Mouse (Mus musculus) brain, embryonic 14.5 days (tissue): Measurements from ENCODE around the gene Tmem198. TPM values are rescaled to one million over a fixed set of nuclear protein-coding genes. Genes with fewer than 3 reads are reported as not detected.

Experiments used
- DNase-seq: peaks from one replicate; pipeline ENCODE4 v3.0.0-alpha.2; 2011; ENCODE audit warnings: low read depth
- CTCF ChIP-seq: fragments of 200-500 bp; IDR thresholded peaks from 2 replicates; pipeline ENCODE4 v1.5.1; 2012; ENCODE audit warnings: inconsistent platforms, mild to moderate bottlenecking, moderate library complexity, borderline replicate concordance; ENCODE audit not compliant: insufficient read depth, insufficient read length; ENCODE audit errors: extremely low read depth
- POLR2A ChIP-seq: fragments of 200-500 bp; IDR thresholded peaks from 2 replicates; pipeline ENCODE4 v1.6.1; 2012; ENCODE audit warnings: mild to moderate bottlenecking, inconsistent platforms, borderline replicate concordance; ENCODE audit not compliant: poor library complexity, insufficient read depth, insufficient read length, severe bottlenecking; ENCODE audit errors: extremely low read depth
- polyA plus RNA-seq: library from polyadenylated mRNA; depleted of rRNA; stranded (reverse); fragments of >200 nt; gene quantifications from 2 replicates; pipeline ENCODE4 v1.2.3, GENCODE M21; 2012; rRNA removed

The Tmem198 gene
- polyA plus RNA-seq, 1 experiment, result 46.9 TPM

- DNase-seq, result no peak
- TF ChIP-seq CTCF (no peak), POLR2A (no peak)
Measured at GRCm38 (mm10) chr1:75516703-75517380, 37.5 kb downstream of the Tmem198 start.

GRCm38 (mm10) chr1:75517984-75518383 is 38.7 kb downstream of the Tmem198 start:
- TF ChIP-seq POLR2A (no peak), CTCF (no peak)
- no peak for DNase-seq

GRCm38 (mm10) chr1:75518427-75518826 is 39.1 kb downstream of the Tmem198 start:
- no peak for TF ChIP-seq POLR2A
- no peak for TF ChIP-seq CTCF
- no peak for DNase-seq

- TF ChIP-seq CTCF (no peak), POLR2A (no peak)
- DNase-seq, result peak; percentile 32
Measured at GRCm38 (mm10) chr1:75519576-75519975, 40.2 kb downstream of the Tmem198 start.

DNA sequence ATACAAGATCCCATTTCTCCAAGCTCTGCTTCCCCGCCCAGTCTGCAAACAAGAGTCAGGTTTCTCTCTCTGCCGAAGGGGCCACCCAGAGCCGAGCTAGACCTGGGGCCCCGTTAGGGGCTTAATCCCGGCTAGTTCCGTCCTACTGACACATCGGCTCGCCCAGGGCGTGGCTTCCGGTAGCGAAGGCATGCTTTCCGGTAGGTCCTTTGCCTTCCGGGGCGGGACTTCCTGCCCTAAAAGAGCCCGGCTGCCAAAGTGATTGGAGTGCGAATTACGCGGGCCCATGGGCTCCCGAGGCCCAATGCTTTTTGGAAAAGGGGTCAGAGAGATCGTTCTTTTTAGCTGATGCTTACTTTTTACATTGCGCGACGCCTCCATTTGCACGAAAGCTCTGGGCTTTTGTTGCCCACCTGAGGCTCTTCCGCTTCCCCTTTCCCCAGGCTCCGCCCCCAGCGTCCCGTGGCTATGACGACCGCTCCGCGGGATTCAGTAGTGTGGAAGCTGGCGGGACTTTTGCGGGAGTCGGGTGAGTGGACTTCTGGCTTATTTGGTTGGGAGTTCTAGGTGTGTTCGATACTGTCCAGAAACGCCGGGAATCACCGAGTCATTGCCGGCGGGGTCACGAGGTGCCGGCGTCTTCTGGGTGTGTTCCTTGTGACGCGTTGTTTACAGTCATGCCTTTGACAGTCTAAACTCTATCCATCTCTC is 42.1 kb downstream of the Tmem198 start, which contains the start of gene Stk11ip:
Stk11ip (plus strand) TSS at position 209 of the 711 bp plus-strand sequence.
- DNase-seq, result peak; percentile 97
- peak; percentile 61; the same call in 1 of the 2 replicates for TF ChIP-seq POLR2A
- no peak for TF ChIP-seq CTCF

- TF ChIP-seq CTCF (no peak), POLR2A (no peak)
- no peak for DNase-seq
Measured at GRCm38 (mm10) chr1:75524679-75525078, 45.3 kb downstream of the Tmem198 start.

GRCm38 (mm10) chr1:75530546-75530945 is 51.2 kb downstream of the Tmem198 start:
- DNase-seq, result peak; percentile 11
- no peak for TF ChIP-seq CTCF
- TF ChIP-seq POLR2A, result no peak

- no peak for DNase-seq
- TF ChIP-seq CTCF, result no peak
Measured at GRCm38 (mm10) chr1:75532280-75533172, 53.2 kb downstream of the Tmem198 start.

GRCm38 (mm10) chr1:75533325-75534252 is 54.3 kb downstream of the Tmem198 start:
- no peak for DNase-seq
- no peak for TF ChIP-seq CTCF
- TF ChIP-seq POLR2A, result no peak

Other genes starting within 250 kb of the Tmem198 start
- not detected in 2 replicates for gene A630095N17Rik, start 247.4 kb upstream of the Tmem198 start, polyA plus RNA-seq
- gene Dnajb2, start 243.1 kb upstream of the Tmem198 start, polyA plus RNA-seq, result 52.4 and 53.3 TPM in 2 replicates
- 33.4 and 53.4 TPM in 2 replicates for gene Ptprn, start 215.0 kb upstream of the Tmem198 start, polyA plus RNA-seq
- 78.9 and 87.2 TPM in 2 replicates for gene Resp18, start 201.1 kb upstream of the Tmem198 start, polyA plus RNA-seq
- gene Dnpep, start 161.5 kb upstream of the Tmem198 start, polyA plus RNA-seq, result 140 and 189 TPM in 2 replicates
- 1.0 and 1.4 TPM in 2 replicates for gene Des, start 119.2 kb upstream of the Tmem198 start, polyA plus RNA-seq
- gene Speg, start 104.2 kb upstream of the Tmem198 start, polyA plus RNA-seq, result 49.2 and 56.1 TPM in 2 replicates
- gene Gmppa, start 43.6 kb upstream of the Tmem198 start, polyA plus RNA-seq, result 98.7 and 144 TPM in 2 replicates
- 23.3 and 41.3 TPM in 2 replicates for gene Asic4, start 29.1 kb upstream of the Tmem198 start, polyA plus RNA-seq
- 71.7 and 78.3 TPM in 2 replicates for gene Chpf, start 225 bp upstream of the Tmem198 start, polyA plus RNA-seq
- 54.3 and 57.6 TPM in 2 replicates for gene Obsl1, start 26.9 kb downstream of the Tmem198 start, polyA plus RNA-seq
- 63.9 and 70.0 TPM in 2 replicates for gene Inha, start 27.5 kb downstream of the Tmem198 start, polyA plus RNA-seq
- 36.5 and 40.6 TPM in 2 replicates for gene Stk11ip, start 42.0 kb downstream of the Tmem198 start, polyA plus RNA-seq
- gene Slc4a3, start 66.7 kb downstream of the Tmem198 start, polyA plus RNA-seq, result 59.4 and 61.2 TPM in 2 replicates